Mouse (Mus musculus) hindbrain, embryonic 11.5 days (tissue): ENCODE results near the gene Pin1rt1. TPM values are rescaled to one million over a fixed set of nuclear protein-coding genes. Genes with fewer than 3 reads are reported as not detected.
A peak's percentile ranks its signal among the peaks of the same experiment; 100 is the strongest.

Experiments
- ATAC-seq: fragments of 200-750 bp; cut with Nextera tagmentation; 2 replicates; pipeline ENCODE4 v1.8.0; 2017; ENCODE audit warnings: mild to moderate bottlenecking, moderate TSS enrichment, moderate library complexity; ENCODE audit not compliant: low FRiP score
- DNase-seq: peaks from one replicate; pipeline ENCODE4 v3.0.0-alpha.2; 2015; ENCODE audit warnings: low spot score
- H3K27ac ChIP-seq: fragments of 300-500 bp; sonication (generic); 2 replicates; pipeline ENCODE4 v1.5.1; 2014; ENCODE audit warnings: mild to moderate bottlenecking, low read depth, low read length
- H3K27me3 ChIP-seq: fragments of 300-500 bp; sonication (generic); 2 replicates; pipeline ENCODE4 v1.6.1; 2014; ENCODE audit warnings: mild to moderate bottlenecking, low read length, moderate library complexity, mixed read lengths; ENCODE audit not compliant: control insufficient read depth, insufficient read depth
- H3K36me3 ChIP-seq: fragments of 300-500 bp; sonication (generic); 2 replicates; pipeline ENCODE4 v1.6.1; 2014; ENCODE audit warnings: mild to moderate bottlenecking, low read length, moderate library complexity, mixed read lengths; ENCODE audit not compliant: control insufficient read depth, insufficient read depth
- H3K4me1 ChIP-seq: fragments of 300-500 bp; sonication (generic); replicated peaks from 2 replicates; pipeline ENCODE4 v1.6.1; 2014; ENCODE audit warnings: low read length, mixed read lengths; ENCODE audit not compliant: control insufficient read depth, insufficient read depth
- H3K4me2 ChIP-seq: fragments of 300-500 bp; sonication (generic); replicated peaks from 2 replicates; pipeline ENCODE4 v1.6.1; 2014; ENCODE audit warnings: mild to moderate bottlenecking, low read depth, low read length
- H3K4me3 ChIP-seq: fragments of 300-500 bp; sonication (generic); 2 replicates; pipeline ENCODE4 v1.5.1; 2014; ENCODE audit warnings: low read depth, low read length
- H3K9ac ChIP-seq: fragments of 300-500 bp; sonication (generic); 2 replicates; pipeline ENCODE4 v1.6.1; 2014; ENCODE audit warnings: low read depth, low read length
- H3K9me3 ChIP-seq: fragments of 300-500 bp; sonication (generic); 2 replicates; pipeline ENCODE4 v1.6.1; 2016; ENCODE audit warnings: low read length; ENCODE audit not compliant: control insufficient read depth
- WGBS: fragments of 180-500 bp; shearing (Covaris S2); extraction: QIAGEN DNeasy Blood & Tissue Kit; methylation state at CpG from one replicate; pipeline ENCODE4 v1.1.7; 2014; 5-methylcytosine and 5-hydroxymethylcytosine counted together
- polyA plus RNA-seq: library from polyadenylated mRNA; unstranded; fragments of >200 nt; fragmentation: Nextera tagmentation; extraction: Ambion mirVana; gene quantifications from 2 replicates; pipeline ENCODE4 v1.2.1, GENCODE M21; 2014

The Pin1rt1 gene
- polyA plus RNA-seq, 1 experiment from 2014 or later = not detected

DNA sequence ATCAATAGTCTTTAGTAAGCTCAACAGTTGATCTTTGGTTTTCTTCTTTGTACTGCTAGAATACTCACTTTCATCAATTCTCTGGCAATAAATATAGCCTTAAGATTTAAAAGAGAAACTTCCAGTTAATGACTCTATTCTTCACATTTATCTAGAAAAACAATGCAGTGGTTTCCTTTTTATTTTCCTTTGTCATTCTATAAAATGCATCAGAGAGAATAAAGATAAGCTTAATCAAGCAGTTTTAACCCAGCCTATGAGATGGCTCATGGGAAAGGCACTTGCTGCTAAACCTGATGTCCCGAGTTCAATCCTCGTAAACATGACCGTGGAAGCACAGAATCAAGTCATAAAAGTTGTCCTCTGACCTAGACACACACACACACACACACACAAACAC lies 5.8 kb upstream of the Pin1rt1 start:
- H3K9me3 ChIP-seq = no peaks in the 10 kb centered on the region
- no peaks in the 10 kb centered on the region for H3K36me3 ChIP-seq
- no peaks in the 10 kb centered on the region for H3K4me1 ChIP-seq
- H3K4me2 ChIP-seq = no peak overlapping the region
- DNase-seq (no peak), ATAC-seq (no peak)
- no peak overlapping the region for H3K9ac ChIP-seq
- no peaks in the 10 kb centered on the region for H3K27me3 ChIP-seq
- no peak overlapping the region for H3K4me3 ChIP-seq
- 84% methylated on average over 3 of the region's 3 CpGs for WGBS
- H3K27ac ChIP-seq = no peak overlapping the region

GRCm38 (mm10) chr2:104717827-104718226 lies 1.6 kb upstream of the Pin1rt1 start:
- Histone ChIP-seq H3K9ac (no peak overlapping the region), H3K9me3 (no peaks in the 10 kb centered on the region), H3K4me3 (no peak overlapping the region), H3K4me2 (no peak overlapping the region), H3K27me3 (no peaks in the 10 kb centered on the region), H3K27ac (no peak overlapping the region), H3K36me3 (no peaks in the 10 kb centered on the region), H3K4me1 (no peaks in the 10 kb centered on the region)
- 91% methylated on average over 4 of the region's 4 CpGs for WGBS
- ATAC-seq (no peak), DNase-seq (no peak)

DNA sequence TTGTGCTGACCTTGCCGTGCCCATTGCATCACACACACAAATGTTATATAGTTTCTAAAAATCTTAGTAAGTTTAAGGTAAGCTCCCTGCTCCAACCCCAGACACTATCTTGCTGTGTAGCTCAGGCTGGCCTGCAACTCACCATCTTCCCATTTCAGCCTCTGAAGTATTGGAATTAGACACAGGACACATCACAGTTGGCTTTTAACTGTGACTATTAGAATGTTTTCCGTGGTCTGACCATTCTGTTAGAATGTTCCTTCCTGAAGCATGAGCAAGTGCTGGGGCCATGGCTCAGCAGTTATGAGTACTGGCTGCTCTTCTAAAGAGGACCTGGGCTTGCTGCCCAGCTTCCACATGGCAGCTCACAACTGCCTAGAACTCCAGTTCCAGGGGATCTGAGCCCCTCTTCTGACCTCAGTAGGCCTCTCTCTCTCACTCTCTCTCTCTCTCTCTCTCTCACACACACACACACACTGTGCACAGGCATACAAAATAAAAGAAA lies 1.1 kb upstream of the Pin1rt1 start:
- Histone ChIP-seq H3K4me1 (no peaks in the 10 kb centered on the region), H3K27me3 (no peaks in the 10 kb centered on the region), H3K4me2 (no peak overlapping the region), H3K27ac (no peak overlapping the region), H3K4me3 (no peak overlapping the region), H3K36me3 (no peaks in the 10 kb centered on the region), H3K9me3 (no peaks in the 10 kb centered on the region), H3K9ac (no peak overlapping the region)
- no peak for ATAC-seq
- 97% methylated on average over 2 of the region's 2 CpGs for WGBS
- DNase-seq = no peak

DNA sequence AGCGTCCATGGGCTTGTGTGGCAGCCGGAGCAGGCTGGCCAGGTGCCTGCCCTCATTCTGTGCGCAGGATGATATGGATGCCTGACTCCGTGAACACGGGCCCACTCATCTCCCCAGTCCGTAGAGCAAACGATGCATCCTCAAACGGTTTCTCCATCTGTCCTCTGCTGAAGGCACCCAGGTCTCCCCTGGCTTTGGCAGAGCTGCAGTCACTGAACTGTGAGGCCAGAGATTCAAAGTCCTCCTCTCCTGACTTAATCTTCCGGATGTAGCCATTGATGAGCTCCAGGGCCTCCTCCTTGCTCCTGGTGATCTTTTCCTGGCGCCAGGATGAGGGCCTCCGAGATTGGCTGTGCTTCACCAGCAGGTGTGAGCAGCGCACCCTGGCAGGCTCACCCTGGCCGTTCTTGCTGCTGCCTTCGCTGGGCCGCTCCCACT lies 1.9 kb downstream of the Pin1rt1 start:
- Histone ChIP-seq H3K9me3 (no peaks in the 10 kb centered on the region), H3K4me3 (no peak overlapping the region), H3K9ac (no peak overlapping the region), H3K27me3 (no peaks in the 10 kb centered on the region), H3K27ac (no peak overlapping the region), H3K4me2 (no peak overlapping the region), H3K4me1 (no peaks in the 10 kb centered on the region), H3K36me3 (no peaks in the 10 kb centered on the region)
- DNase-seq (no peak), ATAC-seq (no peak)
- WGBS = 41% methylated on average over 15 of the region's 15 CpGs

- H3K4me3 ChIP-seq = peak overlapping the region; percentile 67
- no peaks in the 10 kb centered on the region for H3K36me3 ChIP-seq
- H3K27ac ChIP-seq = peak overlapping the region; percentile 87
- peak overlapping the region; percentile 55 for H3K4me2 ChIP-seq
- 6% methylated on average over 7 of the region's 7 CpGs for WGBS
- no peaks in the 10 kb centered on the region for H3K4me1 ChIP-seq
- no peaks in the 10 kb centered on the region for H3K9me3 ChIP-seq
- DNase-seq (no peak), ATAC-seq (peak; percentile 48)
- no peaks in the 10 kb centered on the region for H3K27me3 ChIP-seq
- peak overlapping the region; percentile 82 for H3K9ac ChIP-seq
Measured at GRCm38 (mm10) chr2:104712486-104712809, 3.7 kb downstream of the Pin1rt1 start.

DNA sequence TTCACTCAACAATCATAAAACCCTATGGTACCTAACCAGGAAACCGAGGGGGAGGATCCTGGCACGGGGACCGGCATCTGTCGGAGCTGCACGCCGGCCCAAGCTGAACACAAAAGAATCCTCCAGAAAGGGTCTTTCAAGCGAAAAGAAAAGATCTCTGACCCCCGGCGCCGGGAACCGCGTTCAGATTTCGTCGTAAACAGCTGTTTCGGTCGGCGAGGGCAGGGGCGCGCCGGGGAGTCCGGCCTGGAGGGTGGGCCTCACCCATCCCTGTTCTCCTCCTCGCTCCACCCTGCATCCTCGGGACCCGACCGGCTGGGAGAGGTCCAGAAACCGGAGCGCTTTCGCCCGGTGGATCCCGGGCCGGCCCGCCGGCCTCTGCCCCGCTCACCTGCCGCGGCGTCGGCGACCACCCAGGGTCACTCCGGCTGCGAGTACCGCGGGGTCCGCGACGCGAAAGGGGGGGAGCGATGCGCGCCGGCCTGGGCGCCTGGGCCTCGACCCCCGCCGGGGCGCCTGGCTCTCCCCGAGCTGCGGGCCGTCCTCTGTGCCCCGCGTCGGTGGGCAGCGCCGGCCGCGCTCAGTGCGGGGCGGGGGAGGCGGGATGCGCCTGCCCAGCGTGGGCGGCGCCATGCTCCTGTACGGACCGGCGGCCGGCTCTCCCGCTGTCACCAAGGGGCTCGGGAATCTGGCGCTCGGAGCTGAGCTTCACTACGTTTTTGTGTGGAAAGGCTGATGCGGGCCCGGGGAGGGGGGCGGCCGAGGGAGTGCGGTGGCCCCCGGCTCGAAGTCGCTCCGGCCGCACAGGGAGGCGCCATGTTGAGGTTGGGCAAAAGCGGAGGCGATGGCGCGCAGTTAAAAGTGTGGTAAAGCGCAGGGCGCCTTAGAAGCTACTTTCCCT lies 4.3 kb downstream of the Pin1rt1 start, which contains the start of gene Tcp11l1:
Gene Tcp11l1 (minus strand): TSS at position 585 of the 901 bp plus-strand sequence.
- Histone ChIP-seq H3K4me1 (no peaks in the 10 kb centered on the region), H3K4me2 (peak within 1 kb of the TSS; percentile 55), H3K9ac (peak within 1 kb of the TSS; percentile 82), H3K27me3 (no peaks in the 10 kb centered on the region), H3K27ac (peak within 1 kb of the TSS; percentile 87), H3K9me3 (no peaks in the 10 kb centered on the region), H3K4me3 (peak within 1 kb of the TSS; percentile 67), H3K36me3 (no peaks in the 10 kb centered on the region)
- DNase-seq (peak; percentile 81), ATAC-seq (peak; percentile 94)
- WGBS = under 1% methylated on average over 71 of the region's 99 CpGs

- peak; percentile 5; the same call in 1 of the 2 replicates for ATAC-seq
- 18% methylated on average over 6 of the region's 6 CpGs for WGBS
- Histone ChIP-seq H3K36me3 (no peaks in the 10 kb centered on the region), H3K4me3 (peak overlapping the region; percentile 67), H3K4me2 (peak overlapping the region; percentile 55), H3K9me3 (no peaks in the 10 kb centered on the region), H3K27ac (no peak overlapping the region; the same call in 1 of the 2 replicates), H3K27me3 (no peaks in the 10 kb centered on the region), H3K4me1 (no peaks in the 10 kb centered on the region), H3K9ac (peak overlapping the region; percentile 82)
- peak; percentile 23 for DNase-seq
Measured at GRCm38 (mm10) chr2:104710670-104711370, 5.4 kb downstream of the Pin1rt1 start.

- 74% methylated on average over 6 of the region's 6 CpGs for WGBS
- H3K27ac ChIP-seq = no peak overlapping the region
Measured at GRCm38 (mm10) chr2:104709786-104710337, 6.3 kb downstream of the Pin1rt1 start.

More at GRCm38 (mm10) chr2:104709786-104710337, 6.3 kb downstream of the Pin1rt1 start:
- Histone ChIP-seq H3K27me3 (no peaks in the 10 kb centered on the region), H3K36me3 (no peaks in the 10 kb centered on the region), H3K9ac (no peak overlapping the region), H3K4me3 (no peak overlapping the region), H3K4me2 (no peak overlapping the region), H3K4me1 (no peaks in the 10 kb centered on the region), H3K9me3 (no peaks in the 10 kb centered on the region)
- ATAC-seq (no peak), DNase-seq (no peak)
